Mouse (Mus musculus) stomach, embryonic 16.5 days (tissue): Measurements from ENCODE around the gene Gm9195. TPM values are rescaled to one million over a fixed set of nuclear protein-coding genes. Genes with fewer than 3 reads are reported as not detected.

ENCODE experiments used
- ATAC-seq: fragments of 200-750 bp; cut with Nextera tagmentation; 2 replicates; pipeline ENCODE4 v1.8.0; 2017; ENCODE audit warnings: moderate number of reproducible peaks, moderate TSS enrichment; ENCODE audit not compliant: insufficient read depth, low FRiP score
- H3K27ac ChIP-seq: fragments of 300-500 bp; sonication (generic); 2 replicates; pipeline ENCODE4 v1.5.1; 2014; ENCODE audit warnings: low read length
- H3K27me3 ChIP-seq: fragments of 300-500 bp; sonication (generic); 2 replicates; pipeline ENCODE4 v1.6.1; 2014; ENCODE audit warnings: low read length, control low read depth, mixed read lengths; ENCODE audit not compliant: control insufficient read depth, insufficient read depth
- H3K36me3 ChIP-seq: fragments of 300-500 bp; sonication (generic); 2 replicates; pipeline ENCODE4 v1.6.1; 2014; ENCODE audit warnings: low read length; ENCODE audit not compliant: control insufficient read depth, insufficient read depth
- H3K4me1 ChIP-seq: fragments of 300-500 bp; sonication (generic); 2 replicates; pipeline ENCODE4 v1.6.1; 2014; ENCODE audit warnings: low read length, control low read depth, mixed read lengths; ENCODE audit not compliant: control insufficient read depth, insufficient read depth
- H3K4me2 ChIP-seq: fragments of 300-500 bp; sonication (generic); 2 replicates; pipeline ENCODE4 v1.6.1; 2014; ENCODE audit warnings: low read depth, low read length, mixed read lengths
- H3K4me3 ChIP-seq: fragments of 300-500 bp; sonication (generic); replicated peaks from 2 replicates; pipeline ENCODE4 v1.5.1; 2014; ENCODE audit warnings: mild to moderate bottlenecking, low read length
- H3K9ac ChIP-seq: fragments of 300-500 bp; sonication (generic); 2 replicates; pipeline ENCODE4 v1.6.1; 2014; ENCODE audit warnings: low read length
- H3K9me3 ChIP-seq: fragments of 300-500 bp; sonication (generic); replicated peaks from 2 replicates; pipeline ENCODE4 v1.6.1; 2016; ENCODE audit warnings: low read length, control low read depth; ENCODE audit not compliant: control insufficient read depth
- WGBS: fragments of 180-500 bp; shearing (Covaris S2); extraction: QIAGEN DNeasy Blood & Tissue Kit; methylation state at CpG from one replicate; pipeline ENCODE4 v1.1.7; 2014; 5-methylcytosine and 5-hydroxymethylcytosine counted together
- polyA plus RNA-seq: library from polyadenylated mRNA; unstranded; fragments of >200 nt; fragmentation: Nextera tagmentation; extraction: Ambion mirVana; gene quantifications from 2 replicates; pipeline ENCODE4 v1.2.1, GENCODE M21; 2015

Gene Gm9195
- polyA plus RNA-seq, 1 experiment from 2014 or later: not detected

- H3K36me3 ChIP-seq: no peaks in the 10 kb centered on the region
- no peak overlapping the region for H3K4me2 ChIP-seq
- WGBS: 63% methylated on average over 4 of the region's 4 CpGs
- H3K9me3 ChIP-seq: no peaks in the 10 kb centered on the region
- peak overlapping the region; percentile 25; the same call in 1 of the 2 replicates for H3K27ac ChIP-seq
- ATAC-seq: peak; percentile 24; the same call in 1 of the 2 replicates
- no peaks in the 10 kb centered on the region for H3K27me3 ChIP-seq
- no peak overlapping the region for H3K4me3 ChIP-seq
- no peak overlapping the region for H3K9ac ChIP-seq
- no peaks in the 10 kb centered on the region; the same call in 1 of the 2 replicates for H3K4me1 ChIP-seq
Measured at GRCm38 (mm10) chr14:72389288-72389687, 102.3 kb downstream of the Gm9195 start.

- 3% methylated on average over 2 of the region's 2 CpGs for WGBS
- ATAC-seq: no peak
- Histone ChIP-seq H3K4me3 (no peak overlapping the region), H3K27me3 (no peaks in the 10 kb centered on the region), H3K9me3 (no peaks in the 10 kb centered on the region), H3K36me3 (no peaks in the 10 kb centered on the region), H3K4me2 (no peak overlapping the region), H3K4me1 (no peaks in the 10 kb centered on the region), H3K27ac (no peak overlapping the region), H3K9ac (no peak overlapping the region)
Measured at GRCm38 (mm10) chr14:72377224-72377623, 114.4 kb downstream of the Gm9195 start.

Other genes starting within 250 kb of the Gm9195 start
- 29.0 and 30.4 TPM in 2 replicates for gene Fndc3a, start 218.2 kb upstream of the Gm9195 start, polyA plus RNA-seq